Mouse (Mus musculus) lung, postnatal 4 days (tissue): ENCODE data around the gene Tspo2.

Experiments
- DNase-seq, 2 experiments: peaks; one replicate each; pipeline ENCODE4 v3.0.0; 2021

The Tspo2 gene

GRCm38 (mm10) chr17:48416425-48417195 is 34.7 kb downstream of the Tspo2 start:
- peak; percentile 50 to 70 for DNase-seq

- DNase-seq: no peak
Observed at GRCm38 (mm10) chr17:48416011-48416410, 35.3 kb downstream of the Tspo2 start.

- no peak for DNase-seq
Observed at GRCm38 (mm10) chr17:48411241-48411640, 40.1 kb downstream of the Tspo2 start.

GRCm38 (mm10) chr17:48410299-48410785 is 41.0 kb downstream of the Tspo2 start:
- DNase-seq: no peak

GRCm38 (mm10) chr17:48409380-48410298 is 41.7 kb downstream of the Tspo2 start, which contains the start of the genes Nfya and Oard1:
TSS of gene Nfya (minus strand) at chr17:48409906.
TSS of gene Oard1 (plus strand) at chr17:48410014.
- peak; percentile 100 for DNase-seq

- peak; percentile 86 to 88 for DNase-seq
Observed at GRCm38 (mm10) chr17:48408526-48409291, 42.6 kb downstream of the Tspo2 start.

- DNase-seq: no peak
Observed at GRCm38 (mm10) chr17:48407910-48408525, 43.3 kb downstream of the Tspo2 start.

GRCm38 (mm10) chr17:48407154-48407553 is 44.2 kb downstream of the Tspo2 start:
- DNase-seq: no peak

GRCm38 (mm10) chr17:48404706-48405105 is 46.6 kb downstream of the Tspo2 start:
- DNase-seq: no peak

GRCm38 (mm10) chr17:48403848-48404247 is 47.5 kb downstream of the Tspo2 start:
- DNase-seq: no peak

GRCm38 (mm10) chr17:48402751-48403150 is 48.6 kb downstream of the Tspo2 start:
- DNase-seq: no peak

GRCm38 (mm10) chr17:48401710-48402109 is 49.6 kb downstream of the Tspo2 start:
- no peak for DNase-seq
